In the genomic region with DNA sequence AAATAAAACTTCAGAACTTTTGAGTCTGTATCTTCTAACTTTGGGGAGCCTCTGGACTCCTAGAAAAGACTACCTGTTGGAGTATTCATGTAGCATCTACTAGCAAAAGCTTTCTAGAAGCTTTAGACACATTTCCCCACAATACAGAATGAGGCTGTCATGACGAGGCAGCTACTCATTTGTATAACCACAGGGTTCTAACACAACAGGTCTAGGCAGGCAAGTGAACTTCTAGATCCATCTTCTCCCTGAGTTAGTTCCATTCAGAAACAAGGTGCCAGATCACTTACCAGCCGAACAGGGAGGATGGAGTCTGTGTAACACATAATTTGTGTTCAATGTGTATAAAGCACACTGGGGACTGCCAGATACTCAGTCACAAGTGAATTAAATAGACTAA, we compare ENCODE assay signal across 17 mouse cellular contexts.
"Had no signal": no experiment of that assay in that cellular context is flagged by ENCODE, and none has a peak within 500 bp of the region (broad histone marks: within the 10 kb centered on the region; RNA-seq: fewer than 3 reads in every experiment).

No protein-coding gene starts in this region.

- H3K4me3 ChIP-seq: neural tube, embryonic 12.5 days; neural tube, embryonic 13.5 days; neural tube, embryonic 15.5 days; stomach, embryonic 15.5 days had no signal

- DNase-seq: retina, postnatal 1 day; right cerebral cortex, adult 18-20 months; right cerebral cortex, postnatal 14 days; right cerebral cortex, postnatal 25 days; right cerebral cortex, postnatal 4 days; spleen, adult 18-20 months; thymus, adult 18-20 months; thymus, adult 2 months; thymus, postnatal 14 days; thymus, postnatal 25 days; thymus, postnatal 36 days; thymus, postnatal 4 days had no signal

- H3K27ac ChIP-seq: neural tube, embryonic 12.5 days; neural tube, embryonic 13.5 days; neural tube, embryonic 15.5 days; stomach, embryonic 15.5 days; stomach, postnatal 0 days had no signal

- H3K27me3 ChIP-seq: neural tube, embryonic 12.5 days; neural tube, embryonic 13.5 days; neural tube, embryonic 15.5 days; stomach, embryonic 15.5 days had no signal

- H3K4me2 ChIP-seq: neural tube, embryonic 12.5 days; neural tube, embryonic 13.5 days; neural tube, embryonic 15.5 days; stomach, embryonic 15.5 days had no signal

- H3K4me1 ChIP-seq: neural tube, embryonic 12.5 days; neural tube, embryonic 13.5 days; neural tube, embryonic 15.5 days; stomach, embryonic 15.5 days had no signal

- H3K9me3 ChIP-seq: neural tube, embryonic 12.5 days; neural tube, embryonic 13.5 days; neural tube, embryonic 15.5 days; stomach, embryonic 15.5 days had no signal

- H3K36me3 ChIP-seq: neural tube, embryonic 12.5 days; neural tube, embryonic 13.5 days; neural tube, embryonic 15.5 days; stomach, embryonic 15.5 days had no signal

- H3K9ac ChIP-seq: neural tube, embryonic 12.5 days; neural tube, embryonic 13.5 days; neural tube, embryonic 15.5 days; stomach, embryonic 15.5 days had no signal
